Mouse (Mus musculus) liver, embryonic 14.5 days (tissue): ENCODE measurements around the gene Ahr.

Source experiments
- CTCF ChIP-seq: IDR thresholded peaks from 2 replicates; pipeline ENCODE4 v1.5.1; 2016; ENCODE audit warnings: antibody characterized with exemption, low read depth, control low read depth
- EP300 ChIP-seq: IDR thresholded peaks from 2 replicates; pipeline ENCODE4 v1.6.1; 2016; ENCODE audit warnings: antibody characterized with exemption, low read depth

DNA sequence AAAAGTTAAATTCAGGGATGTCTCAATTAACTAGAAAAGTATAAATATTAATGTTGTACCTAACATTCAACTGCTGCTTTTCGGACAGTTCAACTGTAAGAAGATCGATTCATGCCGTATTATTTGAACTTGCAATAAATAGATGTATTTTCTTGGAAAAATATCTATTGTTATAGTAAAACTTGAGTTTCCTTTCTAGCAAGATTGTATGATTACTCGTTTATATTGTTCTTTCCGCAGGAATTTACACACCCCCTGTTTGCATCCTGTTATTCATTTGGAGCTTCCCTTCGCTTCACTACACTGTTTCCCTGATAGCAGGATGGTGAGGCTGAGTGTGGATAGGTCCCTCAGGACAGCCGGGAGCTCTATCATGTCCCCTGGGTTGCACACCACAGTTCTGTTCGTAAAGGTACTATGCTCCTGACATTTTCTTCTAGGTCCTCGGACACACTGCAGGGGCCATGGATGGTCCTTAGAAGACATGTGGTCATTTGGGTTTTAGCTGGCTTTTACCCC lies 12.2 kb downstream of the Ahr start:
- no peak for TF ChIP-seq CTCF
- no peak for TF ChIP-seq EP300
